Mouse (Mus musculus) lung, embryonic 14.5 days (tissue): ENCODE measurements at regions not wholly inside any gene's neighbourhood (a gene's known extent, or its start where the extent isn't known, plus 50 kb on each side); places are given as distances from the start of the nearest gene placed in this dataset.
"Not testable (repeated sequence)": the region's sequence is repeated elsewhere in the genome, so short reads cannot be mapped to it uniquely, and the experiment has no call there.

Experiments used
- ATAC-seq: fragments of 200-750 bp; cut with Nextera tagmentation; 2 replicates; pipeline ENCODE4 v1.8.0; 2017; ENCODE audit warnings: mild to moderate bottlenecking, moderate TSS enrichment, moderate library complexity; ENCODE audit not compliant: insufficient read depth
- DNase-seq: peaks from one replicate; pipeline ENCODE4 v3.0.0-alpha.2; 2015
- H3K27ac ChIP-seq: fragments of 300-500 bp; sonication (generic); 2 replicates; pipeline ENCODE4 v1.5.1; 2014; ENCODE audit warnings: low read depth, mild to moderate bottlenecking, moderate library complexity
- H3K27me3 ChIP-seq: fragments of 300-500 bp; sonication (generic); 2 replicates; pipeline ENCODE4 v1.6.1; 2014; ENCODE audit warnings: low read length, control low read depth; ENCODE audit not compliant: insufficient read depth
- H3K36me3 ChIP-seq: fragments of 300-500 bp; sonication (generic); 2 replicates; pipeline ENCODE4 v1.6.1; 2014; ENCODE audit warnings: control low read depth; ENCODE audit not compliant: insufficient read depth
- H3K4me1 ChIP-seq: fragments of 300-500 bp; sonication (generic); 2 replicates; pipeline ENCODE4 v1.6.1; 2014; ENCODE audit warnings: antibody characterized with exemption, control low read depth; ENCODE audit not compliant: insufficient read depth
- H3K4me2 ChIP-seq: fragments of 300-500 bp; sonication (generic); 2 replicates; pipeline ENCODE4 v1.6.1; 2014; ENCODE audit warnings: mild to moderate bottlenecking
- H3K4me3 ChIP-seq: fragments of 300-500 bp; sonication (generic); 2 replicates; pipeline ENCODE4 v1.5.1; 2014; ENCODE audit warnings: low read depth, low read length
- H3K9ac ChIP-seq: fragments of 300-500 bp; sonication (generic); 2 replicates; pipeline ENCODE4 v1.6.1; 2014
- H3K9me3 ChIP-seq: fragments of 300-500 bp; sonication (generic); 2 replicates; pipeline ENCODE4 v1.6.1; 2016; ENCODE audit warnings: low read depth, low read length, control low read depth
- CTCF ChIP-seq: IDR thresholded peaks from 2 replicates; pipeline ENCODE4 v1.5.1; 2016; ENCODE audit warnings: antibody characterized with exemption, low read depth
- WGBS: fragments of 180-500 bp; shearing (Covaris S2); extraction: QIAGEN DNeasy Blood & Tissue Kit; methylation state at CpG from one replicate; pipeline ENCODE4 v1.1.7; 2014; 5-methylcytosine and 5-hydroxymethylcytosine counted together

GRCm38 (mm10) chr16:30190935-30191514, 76.3 kb downstream of the Cpn2 start:
- WGBS = 39% methylated on average over 15 of the region's 15 CpGs
- Histone ChIP-seq H3K9me3 (no peaks in the 10 kb centered on the region), H3K9ac (no peak overlapping the region)

GRCm38 (mm10) chr16:30193294-30194261, 73.7 kb downstream of the Cpn2 start:
- ATAC-seq (peak; percentile 71), DNase-seq (peak; percentile 82)
- TF ChIP-seq CTCF = no peak
- Histone ChIP-seq H3K4me2 (peak overlapping the region; percentile 36; the same call in 1 of the 2 replicates), H3K9ac (no peak overlapping the region), H3K4me1 (peaks cover 32% of the 10 kb centered on the region), H3K27ac (peak overlapping the region; percentile 69; the same call in 1 of the 2 replicates), H3K4me3 (no peak overlapping the region), H3K36me3 (no peaks in the 10 kb centered on the region), H3K9me3 (no peaks in the 10 kb centered on the region), H3K27me3 (no peaks in the 10 kb centered on the region)
- 30% methylated on average over 8 of the region's 8 CpGs for WGBS

More at GRCm38 (mm10) chr16:30190935-30191514, 76.3 kb downstream of the Cpn2 start:
- peak; percentile 88 for DNase-seq
- Histone ChIP-seq H3K4me3 (no peak overlapping the region), H3K27ac (no peak overlapping the region; the same call in 1 of the 2 replicates), H3K36me3 (no peaks in the 10 kb centered on the region), H3K27me3 (no peaks in the 10 kb centered on the region), H3K4me2 (peak overlapping the region; percentile 25; the same call in 1 of the 2 replicates), H3K4me1 (peaks cover 56% of the 10 kb centered on the region)
- no peak for ATAC-seq
- TF ChIP-seq CTCF = no peak

GRCm38 (mm10) chr16:30194836-30195235, 72.5 kb downstream of the Cpn2 start:
- DNase-seq (no peak), ATAC-seq (no peak)
- Histone ChIP-seq H3K4me2 (no peak overlapping the region; the same call in 1 of the 2 replicates), H3K4me1 (peaks cover 23% of the 10 kb centered on the region), H3K9ac (no peak overlapping the region), H3K9me3 (no peaks in the 10 kb centered on the region), H3K36me3 (no peaks in the 10 kb centered on the region), H3K27ac (peak overlapping the region; percentile 79; the same call in 1 of the 2 replicates), H3K4me3 (no peak overlapping the region), H3K27me3 (no peaks in the 10 kb centered on the region)
- 72% methylated on average over 7 of the region's 7 CpGs for WGBS
- no peak for TF ChIP-seq CTCF

- not testable (repeated sequence) for H3K4me2 ChIP-seq, H3K36me3 ChIP-seq, H3K9me3 ChIP-seq, ATAC-seq, H3K9ac ChIP-seq, DNase-seq, H3K4me3 ChIP-seq, H3K27me3 ChIP-seq, H3K27ac ChIP-seq
- WGBS = 87% methylated on average over 2 of the region's 2 CpGs
- H3K4me1 ChIP-seq = peaks cover 23% of the 10 kb centered on the region
These were observed 71.4 kb downstream of the Cpn2 start for GRCm38 (mm10) chr16:30195859-30196258.

- 68% methylated on average over 3 of the region's 3 CpGs for WGBS
- Histone ChIP-seq H3K4me1 (peaks cover 19% of the 10 kb centered on the region), H3K27me3 (no peaks in the 10 kb centered on the region), H3K9ac (no peak overlapping the region), H3K9me3 (no peaks in the 10 kb centered on the region), H3K4me2 (no peak overlapping the region), H3K27ac (no peak overlapping the region), H3K4me3 (no peak overlapping the region), H3K36me3 (no peaks in the 10 kb centered on the region)
- TF ChIP-seq CTCF = no peak
- ATAC-seq = no peak
- DNase-seq = no peak
These were observed 69.9 kb downstream of the Cpn2 start for GRCm38 (mm10) chr16:30197351-30197750.

- Histone ChIP-seq H3K4me2 (no peak overlapping the region), H3K9me3 (no peaks in the 10 kb centered on the region), H3K27me3 (no peaks in the 10 kb centered on the region), H3K4me1 (peaks cover 2% of the 10 kb centered on the region), H3K27ac (no peak overlapping the region), H3K4me3 (no peak overlapping the region), H3K9ac (no peak overlapping the region), H3K36me3 (no peaks in the 10 kb centered on the region)
- no peak for TF ChIP-seq CTCF
- 38% methylated on average over 4 of the region's 4 CpGs for WGBS
- DNase-seq = peak; percentile 78
- peak; percentile 48; the same call in 1 of the 2 replicates for ATAC-seq
These were observed 67.5 kb downstream of the Cpn2 start for GRCm38 (mm10) chr16:30199836-30200235.

- no peaks in the 10 kb centered on the region for H3K9me3 ChIP-seq
- H3K4me2 ChIP-seq = no peak overlapping the region
- no peak overlapping the region for H3K4me3 ChIP-seq
- WGBS = 42% methylated on average over 4 of the region's 4 CpGs
- H3K36me3 ChIP-seq = no peaks in the 10 kb centered on the region
- no peaks in the 10 kb centered on the region; the same call in 1 of the 2 replicates for H3K4me1 ChIP-seq
- DNase-seq = no peak
- H3K27me3 ChIP-seq = no peaks in the 10 kb centered on the region
- no peak for ATAC-seq
- TF ChIP-seq CTCF = no peak
- no peak overlapping the region for H3K27ac ChIP-seq
- H3K9ac ChIP-seq = no peak overlapping the region
These were observed 63.2 kb downstream of the Cpn2 start for GRCm38 (mm10) chr16:30204144-30204543.
